Mouse (Mus musculus) lung, postnatal 14 days (tissue): ENCODE measurements around the gene Olfr19.
"Not testable (repeated sequence)": the region's sequence is repeated elsewhere in the genome, so short reads cannot be mapped to it uniquely, and the experiment has no call there.

ENCODE experiments used
- DNase-seq: peaks from one replicate; pipeline ENCODE4 v3.0.0; 2021

The Olfr19 gene

GRCm38 (mm10) chr16:16676305-16676704 is at the start of gene Olfr19:
Olfr19 (minus strand) TSS chr16:16676405.
- no peak for DNase-seq

GRCm38 (mm10) chr16:16684975-16685374 is 8.8 kb upstream of the Olfr19 start:
- DNase-seq = no peak

DNA sequence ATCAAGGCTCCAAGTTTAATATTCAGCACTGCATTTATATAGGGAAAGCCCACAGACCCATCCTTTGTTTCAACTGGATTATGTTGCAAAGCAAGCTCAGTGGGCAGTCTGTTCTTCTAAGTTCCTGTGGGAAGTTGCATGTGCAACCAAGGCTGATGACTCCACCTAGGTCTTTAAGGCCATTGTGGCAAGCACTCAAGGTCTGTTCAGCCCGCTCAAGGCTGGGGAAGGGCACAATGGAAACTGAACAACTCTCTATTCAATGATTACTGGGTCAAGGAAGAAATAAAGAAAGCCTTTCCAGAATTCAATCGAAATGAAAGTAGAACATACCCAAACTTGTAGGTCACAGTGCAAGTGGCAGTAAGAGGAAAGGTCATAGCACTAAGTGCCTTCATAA is 7.8 kb upstream of the Olfr19 start:
- no peak for DNase-seq

GRCm38 (mm10) chr16:16664994-16665393 is 11.2 kb downstream of the Olfr19 start:
- DNase-seq = no peak

- DNase-seq = not testable (repeated sequence)
These were observed 11.7 kb downstream of the Olfr19 start for GRCm38 (mm10) chr16:16664516-16664915.

DNA sequence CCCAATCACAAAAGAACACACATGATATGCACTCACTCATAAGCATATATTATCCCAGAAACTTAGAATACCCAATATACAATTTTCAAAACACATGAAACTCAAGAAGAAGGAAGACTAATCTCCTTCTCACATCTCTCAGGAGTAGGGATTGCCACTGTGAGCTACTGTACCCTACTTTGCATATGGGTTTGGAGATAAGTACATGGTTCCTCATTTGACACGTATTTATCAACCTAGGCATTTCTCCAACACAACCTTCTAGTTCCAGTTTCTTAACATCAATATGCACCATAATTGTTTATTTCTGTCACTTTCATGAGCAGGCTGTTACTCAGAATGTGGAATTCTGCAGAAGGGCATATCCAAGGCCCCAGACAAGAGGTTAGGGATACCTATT is 31.1 kb downstream of the Olfr19 start:
- no peak for DNase-seq

DNA sequence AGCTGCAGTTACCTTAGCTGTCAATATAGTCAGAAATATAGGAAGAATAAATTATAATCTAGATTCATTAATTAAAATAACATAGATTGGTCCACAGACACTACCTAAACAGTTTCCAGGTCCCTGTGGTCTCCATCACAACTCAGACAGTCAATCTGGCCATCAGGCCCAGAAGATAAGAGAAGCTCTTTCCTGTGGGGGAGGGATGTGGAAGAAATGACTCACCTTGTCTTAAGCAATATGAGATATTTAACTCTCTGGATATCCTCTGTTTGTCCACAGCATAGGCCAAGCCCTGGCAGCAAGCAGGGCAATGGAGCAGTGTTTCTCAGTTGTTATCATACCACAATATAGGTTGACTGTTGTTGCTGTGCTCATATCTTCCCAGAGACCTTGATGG is 42.5 kb downstream of the Olfr19 start:
- no peak for DNase-seq
